Mouse (Mus musculus): ENCODE results near the gene Fem1b.

- TF ChIP-seq CTCF (IDR thresholded peaks at IDR 0.05; ENCODE audit: extremely low read depth, insufficient read length, insufficient replicate concordance, low read depth, low read length): no peak
- TF ChIP-seq POLR2A (IDR thresholded peaks at IDR 0.05; ENCODE audit: low read depth, low read length): no peak
These were observed 46.7 kb upstream of the Fem1b start for GRCm38 (mm10) chr9:62858266-62859019.
